ENCODE assay signal across 28 mouse cellular contexts in the genomic region with DNA sequence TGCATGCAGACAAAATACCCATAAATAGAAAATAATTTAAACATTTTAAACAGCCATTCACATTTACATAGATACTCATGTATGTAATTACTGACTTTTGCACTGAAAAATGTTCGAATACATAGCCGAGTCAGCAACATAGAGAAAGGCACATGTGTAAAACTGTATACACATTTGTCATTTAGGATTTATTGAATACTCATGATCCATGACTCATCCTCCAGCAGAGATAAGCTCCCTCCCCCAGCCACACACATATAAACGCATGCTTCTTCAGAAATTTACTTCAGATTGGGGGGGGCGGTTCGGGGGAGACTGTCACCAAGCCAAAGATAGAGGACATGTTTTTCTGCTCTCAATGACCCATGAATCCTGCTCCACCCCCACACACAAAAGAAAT. TPM values are rescaled to one million over a fixed set of nuclear protein-coding genes. Genes with fewer than 3 reads are reported as not detected.
A peak's percentile ranks its signal among the peaks of the same experiment; 100 is the strongest.
DNase-seq lines count a peak whose midpoint lies in the region; ATAC-seq and TF ChIP-seq lines count a peak whose summit lies in the region.
"Had no signal": no experiment of that assay in that cellular context is flagged by ENCODE, and none has a peak within 500 bp of the region (broad histone marks: within the 10 kb centered on the region; RNA-seq: fewer than 3 reads in every experiment).

No protein-coding gene starts in this region.

- intact Hi-C loops in left cerebral cortex, postnatal 14 days (cut with DNase I): no loop called here

- H3K36me3 ChIP-seq in stomach, embryonic 15.5 days: no peaks in the 10 kb centered on the region
- no peaks in the 10 kb centered on the region for H3K36me3 ChIP-seq in stomach, postnatal 0 days (ENCODE audit: control insufficient read depth, insufficient read depth, low read length)
- H3K36me3 ChIP-seq: embryonic facial prominence, embryonic 13.5 days; forebrain, embryonic 15.5 days; G1E; heart, embryonic 10.5 days; hindbrain, embryonic 12.5 days had no signal

- no peak overlapping the region for H3K9ac ChIP-seq in stomach, embryonic 15.5 days
- no peak overlapping the region for H3K9ac ChIP-seq in stomach, postnatal 0 days (ENCODE audit: low read length)
- H3K9ac ChIP-seq: forebrain, embryonic 15.5 days; hindbrain, embryonic 12.5 days had no signal

- H3K4me3 ChIP-seq in stomach, embryonic 15.5 days (replicated peaks): no peak overlapping the region
- no peak overlapping the region for H3K4me3 ChIP-seq in stomach, postnatal 0 days (ENCODE audit: low read depth, low read length)
- H3K4me3 ChIP-seq: erythroblast, embryonic 14.5 days; forebrain, embryonic 15.5 days; heart, embryonic 10.5 days; hindbrain, embryonic 12.5 days had no signal

- TF ChIP-seq CTCF in stomach, postnatal 0 days (IDR thresholded peaks at IDR 0.05; ENCODE audit: low read depth): no peak

- WGBS in stomach, embryonic 15.5 days: 52% methylated on average over 5 of the region's 5 CpGs
- 63% methylated on average over 5 of the region's 5 CpGs for WGBS in stomach, postnatal 0 days

- no peaks in the 10 kb centered on the region for H3K9me3 ChIP-seq in stomach, embryonic 15.5 days
- H3K9me3 ChIP-seq in stomach, postnatal 0 days (ENCODE audit: control insufficient read depth, low read length): no peaks in the 10 kb centered on the region
- H3K9me3 ChIP-seq: embryonic facial prominence, embryonic 13.5 days; forebrain, embryonic 15.5 days; G1E; heart, embryonic 10.5 days; hindbrain, embryonic 12.5 days had no signal

- no peak for DNase-seq in stomach, postnatal 0 days (ENCODE audit: low spot score)
- peak; percentile 64 for DNase-seq in NIH3T3 (ENCODE audit: low read depth)
- no peak for DNase-seq in spleen, postnatal 10 days (ENCODE audit: low spot score in 2 of 2)
- DNase-seq in left cerebral cortex, postnatal 14 days (ENCODE audit: low spot score in 2 of 2): no peak
- no peak for DNase-seq in urinary bladder, postnatal 25 days (ENCODE audit: low spot score)
- DNase-seq: adrenal gland, adult 2 months; adrenal gland, postnatal 25 days; B cell, adult 2 months; cerebellum, adult 2 months; cerebellum, postnatal 10 days; heart, adult 18-20 months; heart, postnatal 10 days; heart, postnatal 4 days had no signal

- TF ChIP-seq EP300 in stomach, postnatal 0 days (optimal IDR thresholded peaks at IDR 0.05): no peak

- no peak overlapping the region for H3K4me2 ChIP-seq in stomach, embryonic 15.5 days
- no peak overlapping the region for H3K4me2 ChIP-seq in stomach, postnatal 0 days (replicated peaks; ENCODE audit: low read depth)
- H3K4me2 ChIP-seq: forebrain, embryonic 15.5 days; hindbrain, embryonic 12.5 days had no signal

- no peaks in the 10 kb centered on the region for H3K27me3 ChIP-seq in stomach, embryonic 15.5 days (replicated peaks)
- H3K27me3 ChIP-seq in stomach, postnatal 0 days (ENCODE audit: control insufficient read depth, insufficient read depth, low read length): no peaks in the 10 kb centered on the region
- H3K27me3 ChIP-seq: forebrain, embryonic 15.5 days had no signal

- H3K27ac ChIP-seq in stomach, embryonic 15.5 days: peak overlapping the region; percentile 60; the same call in 1 of the 2 replicates
- no peak overlapping the region for H3K27ac ChIP-seq in stomach, postnatal 0 days (replicated peaks)
- H3K27ac ChIP-seq: forebrain, embryonic 15.5 days; heart, embryonic 10.5 days; hindbrain, embryonic 12.5 days had no signal

- peaks cover 5% of the 10 kb centered on the region; the same call in 1 of the 2 replicates for H3K4me1 ChIP-seq in stomach, embryonic 15.5 days
- H3K4me1 ChIP-seq in stomach, postnatal 0 days (replicated peaks; ENCODE audit: control insufficient read depth, insufficient read depth): no peaks in the 10 kb centered on the region
- H3K4me1 ChIP-seq: hindbrain, embryonic 12.5 days had no signal

- ATAC-seq in stomach, embryonic 15.5 days (ENCODE audit: insufficient read depth, low FRiP score, low read depth): no peak
- ATAC-seq in stomach, postnatal 0 days (ENCODE audit: low FRiP score, low TSS enrichment): no peak
- 0 out of 2 replicates have a peak, but pooled peaks have one; percentile 15 for ATAC-seq in megakaryocyte-erythroid progenitor cell, adult 5-6 weeks (replicated peaks; ENCODE audit: low FRiP score, low TSS enrichment, poor library complexity, severe bottlenecking)
- ATAC-seq: CD4-positive, CD25-positive, alpha-beta regulatory T cell, adult 4 months; inflammation-experienced regulatory T-cells, adult 6 months had no signal

RNA-seq across cellular contexts. Expression of gene Rhov, which starts 7.3 kb away (rescaled TPM):
- 27.1 and 28.4 TPM in 2 replicates for polyA plus RNA-seq in stomach, embryonic 15.5 days (2015; fragmentation: Nextera tagmentation; extraction: Ambion mirVana)
- polyA plus RNA-seq in stomach, postnatal 0 days (2015; fragmentation: Nextera tagmentation; extraction: Ambion mirVana): 17.0 and 19.4 TPM in 2 replicates
- not detected in 2 replicates for total RNA-seq in megakaryocyte-erythroid progenitor cell, adult 5-6 weeks (2014; fragmentation: Nextera tagmentation)
- total RNA-seq in megakaryocyte-erythroid progenitor cell, adult 5-6 weeks (2017): not detected in 2 replicates
- 1 to 10 TPM; 9.5 to 9.9 TPM for total RNA-seq in left cerebral cortex, postnatal 14 days (2021)
- total RNA-seq: gastrocnemius, adult 8-10 months; heart, adult 18-20 months; heart, postnatal 10 days; heart, postnatal 4 days had no signal
- polyA plus RNA-seq: CD4-positive, CD25-positive, alpha-beta regulatory T cell, adult 4 months; erythroblast, embryonic 14.5 days; G1E had no signal

RNA-seq across cellular contexts. Expression of gene Vps18, which starts 24.7 kb away (rescaled TPM):
- 16.4 and 18.0 TPM in 2 replicates for polyA plus RNA-seq in stomach, embryonic 15.5 days (2015; fragmentation: Nextera tagmentation; extraction: Ambion mirVana)
- 7.7 and 8.0 TPM in 2 replicates for polyA plus RNA-seq in stomach, postnatal 0 days (2015; fragmentation: Nextera tagmentation; extraction: Ambion mirVana)
- 9.0 and 13.1 TPM in 2 replicates for total RNA-seq in megakaryocyte-erythroid progenitor cell, adult 5-6 weeks (2014; fragmentation: Nextera tagmentation)
- total RNA-seq in megakaryocyte-erythroid progenitor cell, adult 5-6 weeks (2017): 6.5 and 12.4 TPM in 2 replicates
- total RNA-seq in left cerebral cortex, postnatal 14 days (2021): 10 to 100 TPM; 40.2 to 40.5 TPM

RNA-seq across cellular contexts. Expression of gene Spint1, which starts 26.7 kb away (rescaled TPM):
- polyA plus RNA-seq in stomach, embryonic 15.5 days (2015; fragmentation: Nextera tagmentation; extraction: Ambion mirVana): 74.8 and 80.2 TPM in 2 replicates
- 70.9 and 80.2 TPM in 2 replicates for polyA plus RNA-seq in stomach, postnatal 0 days (2015; fragmentation: Nextera tagmentation; extraction: Ambion mirVana)
- total RNA-seq in megakaryocyte-erythroid progenitor cell, adult 5-6 weeks (2014; fragmentation: Nextera tagmentation): not detected in 2 replicates
- 0.42 TPM in 1 of 2 replicates, not detected in the other for total RNA-seq in megakaryocyte-erythroid progenitor cell, adult 5-6 weeks (2017)
- under 1 TPM; 0.59 to 0.61 TPM for total RNA-seq in left cerebral cortex, postnatal 14 days (2021)
- total RNA-seq: heart, postnatal 10 days; heart, postnatal 4 days had no signal
- polyA plus RNA-seq: CD4-positive, CD25-positive, alpha-beta regulatory T cell, adult 4 months; erythroblast, embryonic 14.5 days; G1E had no signal

RNA-seq across cellular contexts. Expression of gene Ppp1r14d, which starts 34.1 kb away (rescaled TPM):
- polyA plus RNA-seq in stomach, embryonic 15.5 days (2015; fragmentation: Nextera tagmentation; extraction: Ambion mirVana): 3.0 and 4.4 TPM in 2 replicates
- 0.57 and 0.81 TPM in 2 replicates for polyA plus RNA-seq in stomach, postnatal 0 days (2015; fragmentation: Nextera tagmentation; extraction: Ambion mirVana)
- not detected in 2 replicates for total RNA-seq in megakaryocyte-erythroid progenitor cell, adult 5-6 weeks (2014; fragmentation: Nextera tagmentation)
- total RNA-seq in megakaryocyte-erythroid progenitor cell, adult 5-6 weeks (2017): not detected in 2 replicates
- total RNA-seq in left cerebral cortex, postnatal 14 days (2021): not detected
- total RNA-seq: adrenal gland, adult 2 months; adrenal gland, postnatal 25 days; G1E; gastrocnemius, adult 8-10 months; gastrocnemius, postnatal 4 days; heart, adult 18-20 months; heart, postnatal 10 days; heart, postnatal 4 days had no signal
- polyA plus RNA-seq: adrenal gland, adult 2 months; CD4-positive, CD25-positive, alpha-beta regulatory T cell, adult 4 months; cerebellum, adult 2 months; erythroblast, embryonic 14.5 days; forebrain, embryonic 11.5 days; forebrain, embryonic 15.5 days; G1E; heart, embryonic 14.5 days; hindbrain, embryonic 16.5 days; inflammation-experienced regulatory T-cells, adult 6 months had no signal

RNA-seq across cellular contexts. Expression of gene Dnajc17, which starts 55.2 kb away (rescaled TPM):
- 18.5 and 19.4 TPM in 2 replicates for polyA plus RNA-seq in stomach, embryonic 15.5 days (2015; fragmentation: Nextera tagmentation; extraction: Ambion mirVana)
- polyA plus RNA-seq in stomach, postnatal 0 days (2015; fragmentation: Nextera tagmentation; extraction: Ambion mirVana): 11.7 and 12.5 TPM in 2 replicates
- total RNA-seq in megakaryocyte-erythroid progenitor cell, adult 5-6 weeks (2014; fragmentation: Nextera tagmentation): 10.3 and 21.8 TPM in 2 replicates
- total RNA-seq in megakaryocyte-erythroid progenitor cell, adult 5-6 weeks (2017): 39.6 and 52.1 TPM in 2 replicates
- 10 to 100 TPM; 17.4 to 18.2 TPM for total RNA-seq in left cerebral cortex, postnatal 14 days (2021)

Comparison
In these comparisons a context has a peak if more than half of its experiments do, and no peak if none do; other contexts are left out.
1. RNA of gene Rhov, which starts 7.3 kb away (total RNA-seq): 9.5 to 9.9 TPM in left cerebral cortex, postnatal 14 days; not detected in megakaryocyte-erythroid progenitor cell, adult 5-6 weeks; every median in the first group is over 10 times any median in the second.